Mouse (Mus musculus) erythroblast, embryonic 14.5 days (primary cell): Measurements from ENCODE around the gene Kcne2. TPM values are rescaled to one million over a fixed set of nuclear protein-coding genes. Genes with fewer than 3 reads are reported as not detected.

ENCODE experiments used
- H3K27me3 ChIP-seq: 2 replicates; pipeline ENCODE4 v1.6.1; 2012; ENCODE audit warnings: inconsistent platforms; ENCODE audit not compliant: control insufficient read depth
- H3K36me3 ChIP-seq: 2 replicates; pipeline ENCODE4 v1.6.1; 2012; ENCODE audit warnings: mild to moderate bottlenecking, inconsistent platforms; ENCODE audit not compliant: control insufficient read depth
- H3K4me1 ChIP-seq: 2 replicates; pipeline ENCODE4 v1.6.1; 2012; ENCODE audit warnings: inconsistent platforms; ENCODE audit not compliant: control insufficient read depth
- H3K4me3 ChIP-seq: replicated peaks from 2 replicates; pipeline ENCODE3; 2012; ENCODE audit warnings: moderate library complexity, mild to moderate bottlenecking, inconsistent platforms
- H3K9me3 ChIP-seq: 2 replicates; pipeline ENCODE4 v1.6.1; 2012; ENCODE audit warnings: low read length, inconsistent platforms, mixed read lengths; ENCODE audit not compliant: control insufficient read depth
- GATA1 ChIP-seq: IDR thresholded peaks from 2 replicates; pipeline ENCODE4 v1.6.1; 2012; ENCODE audit warnings: low read length, inconsistent platforms, mixed read lengths
- TAL1 ChIP-seq: IDR thresholded peaks from 3 replicates; pipeline ENCODE4 v1.6.1; 2012; ENCODE audit warnings: low read length, inconsistent platforms, mixed read lengths
- polyA plus RNA-seq: library from polyadenylated mRNA; stranded (reverse); fragments of >175 nt; gene quantifications from 2 replicates; pipeline ENCODE4 v1.2.3, GENCODE M21; 2012

Kcne2 gene
- polyA plus RNA-seq, 1 experiment = not detected

DNA sequence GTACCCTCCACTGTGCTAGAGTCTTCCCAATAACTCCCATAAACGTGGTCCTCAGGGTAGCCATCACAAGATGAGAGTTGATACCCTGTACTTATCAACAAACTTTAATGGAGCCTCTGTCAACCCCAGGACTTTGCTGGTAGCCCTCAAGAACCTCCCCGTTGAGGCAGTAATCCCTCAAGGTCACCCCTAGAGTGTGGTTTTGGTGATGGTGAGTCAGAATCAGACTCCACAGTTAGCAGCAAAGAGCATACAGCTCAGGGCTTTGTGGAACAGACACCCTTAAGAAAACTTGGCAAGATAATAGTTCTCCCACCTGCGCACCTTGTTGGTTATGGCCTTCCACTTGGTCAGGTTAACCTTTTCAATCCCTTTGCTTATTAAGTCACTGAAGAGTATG is 28.2 kb downstream of the Kcne2 start:
- H3K4me1 ChIP-seq = no peaks in the 10 kb centered on the region
- TF ChIP-seq GATA1 (no peak), TAL1 (no peak)
- H3K4me3 ChIP-seq = no peak overlapping the region
- peaks cover 3% of the 10 kb centered on the region; the same call in 1 of the 2 replicates for H3K9me3 ChIP-seq
- H3K27me3 ChIP-seq = no peaks in the 10 kb centered on the region
- H3K36me3 ChIP-seq = no peaks in the 10 kb centered on the region

DNA sequence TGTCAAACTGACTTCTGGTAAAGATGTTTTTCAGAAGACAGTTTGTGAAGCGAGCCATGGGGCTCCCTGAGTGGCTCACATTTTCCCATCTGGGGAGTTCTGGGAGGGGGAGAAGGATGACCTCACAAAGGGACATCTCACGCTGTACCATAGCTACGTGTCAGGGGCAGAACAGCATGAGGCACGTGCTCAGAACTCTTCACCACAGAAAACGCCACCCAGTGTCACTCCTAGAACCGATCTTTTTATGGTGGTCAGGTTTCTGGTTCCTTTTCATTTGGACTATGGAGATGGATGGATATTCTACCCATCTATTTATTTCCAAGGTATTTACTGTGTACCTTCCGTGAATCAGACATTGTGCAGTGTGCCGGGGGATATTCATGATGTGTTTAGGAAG is 29.2 kb downstream of the Kcne2 start, which contains the start of gene Fam243:
Fam243 (minus strand) TSS at position 101 of the 400 bp plus-strand sequence.
- H3K4me1 ChIP-seq = no peaks in the 10 kb centered on the region
- peaks cover 3% of the 10 kb centered on the region; the same call in 1 of the 2 replicates for H3K9me3 ChIP-seq
- H3K36me3 ChIP-seq = no peaks in the 10 kb centered on the region
- H3K27me3 ChIP-seq = no peaks in the 10 kb centered on the region; the same call in 1 of the 2 replicates
- TF ChIP-seq TAL1 (no peak), GATA1 (no peak)
- no peak within 1 kb of the TSS for H3K4me3 ChIP-seq

DNA sequence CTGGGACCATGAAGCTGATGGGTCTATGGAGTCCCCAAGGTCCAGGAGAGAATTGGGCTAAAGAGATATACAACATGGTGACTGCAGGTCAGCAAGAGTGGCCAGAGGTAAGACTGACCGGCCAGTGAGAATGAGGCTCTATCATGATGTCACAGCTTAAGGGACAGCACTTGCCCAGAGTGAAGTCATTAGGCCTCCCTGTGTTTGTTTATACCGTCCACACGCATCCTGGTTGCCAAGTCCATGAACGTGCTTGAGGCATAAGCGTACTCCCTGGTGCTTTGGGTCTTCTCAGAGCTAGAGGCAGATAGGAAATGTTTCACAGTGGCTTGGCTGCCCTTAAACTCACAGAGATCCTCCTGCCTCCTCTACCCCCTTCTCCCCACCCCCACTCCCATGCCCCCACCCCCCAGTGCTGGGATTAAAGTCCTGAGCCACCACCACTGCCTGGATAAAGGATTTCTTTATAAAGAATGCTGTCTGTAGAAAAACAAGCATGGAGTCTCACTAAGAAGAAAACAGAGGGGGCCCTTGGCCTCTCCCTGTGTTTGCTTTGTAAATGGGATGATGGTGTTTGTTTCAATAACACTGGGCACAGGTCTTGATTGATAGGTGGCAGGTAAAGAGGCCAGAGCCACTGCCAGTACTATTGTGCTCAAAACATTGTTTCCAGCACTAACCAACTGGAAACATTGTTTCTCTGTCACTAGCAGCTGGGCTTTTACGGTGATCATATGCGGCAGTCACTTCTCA is 32.3 kb downstream of the Kcne2 start:
- Histone ChIP-seq H3K27me3 (no peaks in the 10 kb centered on the region; the same call in 1 of the 2 replicates), H3K4me3 (no peak overlapping the region), H3K4me1 (no peaks in the 10 kb centered on the region), H3K9me3 (no peaks in the 10 kb centered on the region), H3K36me3 (no peaks in the 10 kb centered on the region)
- TF ChIP-seq TAL1 (no peak), GATA1 (no peak)

DNA sequence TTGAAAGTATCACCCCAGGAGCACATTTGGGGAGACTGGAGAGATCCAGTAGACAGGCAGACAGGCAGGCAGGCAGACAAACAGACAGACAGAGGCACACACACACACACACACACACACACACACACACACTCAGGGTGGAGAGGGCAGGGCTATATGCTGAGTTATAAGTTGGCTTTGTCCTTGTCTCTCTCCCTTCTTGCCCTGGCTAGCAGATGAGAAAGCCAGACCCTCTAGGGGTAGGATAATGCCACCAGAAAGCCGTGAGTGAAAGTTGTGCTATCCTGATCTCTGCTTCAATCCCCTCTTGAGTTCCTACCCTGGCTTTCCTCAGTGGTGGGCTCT is 32.8 kb downstream of the Kcne2 start:
- TF ChIP-seq TAL1 = no peak
- TF ChIP-seq GATA1 = no peak
- Histone ChIP-seq H3K36me3 (no peaks in the 10 kb centered on the region), H3K4me1 (no peaks in the 10 kb centered on the region), H3K9me3 (no peaks in the 10 kb centered on the region), H3K27me3 (no peaks in the 10 kb centered on the region; the same call in 1 of the 2 replicates), H3K4me3 (no peak overlapping the region)

DNA sequence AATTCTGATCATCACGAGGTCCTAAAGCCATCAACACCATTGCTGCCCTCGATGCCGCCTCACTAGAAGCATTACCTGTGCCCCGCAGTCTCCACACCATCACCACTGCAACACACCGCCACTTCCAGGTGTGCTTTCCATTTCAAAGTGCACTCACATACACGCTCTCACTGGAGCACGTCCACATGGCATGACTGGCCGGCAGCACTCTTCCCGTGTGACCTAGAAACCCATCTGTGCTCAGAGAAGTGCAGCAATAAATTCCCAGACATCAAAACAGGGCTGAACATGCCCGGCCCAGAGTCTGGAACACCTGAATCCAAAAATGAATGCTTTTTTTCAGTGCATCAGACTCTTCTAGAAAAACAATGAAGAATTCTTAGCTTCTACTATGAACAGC is 35.7 kb downstream of the Kcne2 start:
- Histone ChIP-seq H3K27me3 (peaks cover 3% of the 10 kb centered on the region; the same call in 1 of the 2 replicates), H3K36me3 (no peaks in the 10 kb centered on the region), H3K9me3 (no peaks in the 10 kb centered on the region), H3K4me3 (no peak overlapping the region), H3K4me1 (no peaks in the 10 kb centered on the region)
- TF ChIP-seq GATA1 = no peak

DNA sequence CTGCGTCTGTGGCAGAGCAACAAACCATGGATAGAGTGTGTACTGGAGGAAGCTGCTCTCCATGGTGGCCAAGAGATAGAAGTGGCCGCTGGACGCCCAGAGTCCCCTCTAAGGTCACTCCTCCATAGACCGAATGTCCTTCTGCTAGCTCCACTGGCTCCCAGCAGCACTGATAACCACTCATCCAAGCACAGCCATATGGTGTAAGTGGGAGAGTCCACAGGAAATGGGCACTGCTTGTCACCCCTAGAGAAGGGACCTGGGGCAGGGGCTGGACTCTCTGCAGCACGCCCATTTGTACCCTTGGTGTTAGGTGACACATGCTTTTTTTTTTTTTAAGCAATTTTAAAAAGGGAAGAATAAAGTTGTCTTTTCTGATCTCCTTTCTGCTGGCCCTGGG is 38.8 kb downstream of the Kcne2 start:
- TF ChIP-seq GATA1 (no peak), TAL1 (no peak)
- no peaks in the 10 kb centered on the region for H3K4me1 ChIP-seq
- H3K9me3 ChIP-seq = no peaks in the 10 kb centered on the region
- H3K4me3 ChIP-seq = no peak overlapping the region
- no peaks in the 10 kb centered on the region for H3K36me3 ChIP-seq
- peaks cover 8% of the 10 kb centered on the region for H3K27me3 ChIP-seq

DNA sequence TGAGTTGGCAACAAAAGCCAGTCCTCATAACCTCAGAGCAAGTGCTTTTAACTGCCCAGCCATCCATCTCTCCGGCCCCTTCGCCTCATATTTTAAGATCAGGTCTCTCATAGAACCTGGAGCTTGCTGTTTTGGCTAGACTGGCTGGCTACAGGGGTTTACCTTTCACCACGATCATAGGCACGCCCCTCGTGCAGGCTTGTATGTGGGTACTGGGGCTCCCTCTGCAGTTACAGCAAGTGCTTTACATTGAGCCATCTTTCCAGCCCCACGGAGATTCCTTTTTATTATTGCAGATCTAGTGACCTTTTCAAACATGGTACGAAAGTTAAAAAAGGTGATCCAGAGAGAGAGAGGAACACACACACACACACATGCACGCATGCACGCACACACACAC is 42.4 kb downstream of the Kcne2 start:
- H3K9me3 ChIP-seq = no peaks in the 10 kb centered on the region
- no peaks in the 10 kb centered on the region for H3K36me3 ChIP-seq
- no peak overlapping the region for H3K4me3 ChIP-seq
- peaks cover 11% of the 10 kb centered on the region for H3K27me3 ChIP-seq
- TF ChIP-seq GATA1 (no peak), TAL1 (no peak)
- H3K4me1 ChIP-seq = peaks cover 4% of the 10 kb centered on the region

DNA sequence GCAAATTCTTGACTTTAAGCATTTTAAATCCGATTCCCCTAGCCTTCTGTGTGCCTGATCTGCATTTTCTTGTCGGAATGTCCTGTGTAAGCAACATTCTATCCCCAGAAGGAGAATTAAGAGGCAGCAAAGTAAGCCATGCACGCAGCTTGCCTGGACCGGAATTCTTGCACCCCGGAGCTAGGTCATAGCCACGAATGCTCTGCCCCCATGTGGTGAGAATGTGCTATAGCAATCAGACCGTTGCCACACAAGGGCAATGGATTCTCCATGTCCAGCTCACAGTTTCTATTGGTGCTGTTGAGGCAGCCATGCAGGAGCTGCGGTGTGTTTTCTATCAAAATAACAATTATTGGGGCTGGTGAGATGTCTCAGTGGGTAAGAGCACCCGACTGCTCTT is 44.1 kb downstream of the Kcne2 start:
- H3K9me3 ChIP-seq = no peaks in the 10 kb centered on the region
- no peak overlapping the region for H3K4me3 ChIP-seq
- H3K4me1 ChIP-seq = peaks cover 21% of the 10 kb centered on the region
- H3K27me3 ChIP-seq = peaks cover 8% of the 10 kb centered on the region
- TF ChIP-seq GATA1 (no peak), TAL1 (no peak)
- H3K36me3 ChIP-seq = no peaks in the 10 kb centered on the region

DNA sequence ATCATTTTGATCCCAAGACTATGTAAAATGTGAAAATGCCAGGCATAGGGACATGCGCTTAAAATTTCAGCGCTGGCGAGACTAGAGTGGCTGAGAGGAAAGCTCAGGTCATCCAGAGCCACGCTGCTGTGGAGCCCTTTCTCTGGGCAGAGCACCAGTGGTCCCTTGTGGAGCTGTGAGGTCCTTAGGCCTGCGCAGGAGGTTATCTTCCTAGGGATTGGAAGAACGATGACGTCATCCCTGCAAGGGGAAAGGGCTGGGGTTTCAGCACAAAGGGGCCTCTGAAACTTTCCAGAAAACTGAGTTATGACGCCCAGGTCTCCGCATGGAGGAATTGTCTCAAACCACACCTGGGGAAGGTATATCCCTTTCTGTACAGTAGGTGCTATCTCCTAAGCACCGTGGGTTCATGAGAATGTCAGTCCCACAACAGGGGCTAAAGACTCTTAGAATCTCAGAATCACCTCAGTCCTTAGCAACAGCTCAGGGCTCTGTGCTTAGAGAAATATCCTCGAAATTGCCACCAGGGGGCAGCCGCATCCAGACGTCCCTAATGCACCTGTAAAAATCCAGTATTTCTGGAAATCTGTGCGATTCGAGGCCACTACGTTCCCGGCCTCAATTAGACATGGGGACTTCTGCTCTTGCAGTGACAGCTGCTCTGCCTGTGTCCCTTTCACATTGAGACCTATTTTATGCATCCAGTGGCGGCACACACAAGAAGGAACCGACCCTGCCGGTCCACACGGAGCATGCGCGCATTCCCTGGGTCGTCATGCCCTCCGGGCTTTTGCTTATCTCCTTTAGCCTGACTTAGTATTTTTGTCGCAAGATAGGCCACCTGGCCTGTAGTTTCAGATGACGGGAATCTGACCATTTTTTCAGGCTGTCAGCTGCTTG is 48.7 kb downstream of the Kcne2 start:
- Histone ChIP-seq H3K4me3 (peak overlapping the region; percentile 57), H3K27me3 (peaks cover 3% of the 10 kb centered on the region), H3K9me3 (no peaks in the 10 kb centered on the region), H3K4me1 (peaks cover 38% of the 10 kb centered on the region), H3K36me3 (no peaks in the 10 kb centered on the region)
- TF ChIP-seq GATA1 (peak; percentile 24; the same call in 1 of the 2 replicates), TAL1 (peak; percentile 33; the same call in 1 of the 3 replicates)
